Mouse (Mus musculus): ENCODE results near the gene Afap1. TPM values are rescaled to one million over a fixed set of nuclear protein-coding genes. Genes with fewer than 3 reads are reported as not detected.

Afap1 gene
- total and polyA plus RNA-seq, 2 experiments = 0.55 to 0.73 TPM

- no peaks in the 10 kb centered on the region for H3K27me3 ChIP-seq (ENCODE audit: control insufficient read depth, insufficient read depth, low read length)
- no peak overlapping the region for H3K9ac ChIP-seq (ENCODE audit: low read depth, low read length)
- no peaks in the 10 kb centered on the region for H3K79me2 ChIP-seq (ENCODE audit: control insufficient read depth, insufficient read depth, low read length)
- no peak overlapping the region for H3K4me3 ChIP-seq (ENCODE audit: insufficient read depth, low read depth, low read length)
- H3K36me3 ChIP-seq (ENCODE audit: control insufficient read depth, insufficient read depth, low read length) = no peaks in the 10 kb centered on the region
- WGBS = 79% methylated on average over 8 of the region's 8 CpGs
- no peak for DNase-seq (ENCODE audit: extremely low read depth, low read depth, low spot score)
- H3K27ac ChIP-seq (replicated peaks; ENCODE audit: insufficient read depth, low read depth, low read length) = no peak overlapping the region
- TF ChIP-seq CTCF (IDR thresholded peaks at IDR 0.05; ENCODE audit: low read depth, low read length) (no peak), POLR2A (IDR thresholded peaks at IDR 0.05; ENCODE audit: extremely low read depth, insufficient read depth, low read length) (no peak)
- H3K4me1 ChIP-seq (ENCODE audit: control insufficient read depth, insufficient read depth, low read length) = no peaks in the 10 kb centered on the region; the same call in 1 of the 2 replicates
Measured at GRCm38 (mm10) chr5:35926511-35926910, 33.4 kb downstream of the Afap1 start.

GRCm38 (mm10) chr5:35931296-35931695 is 38.2 kb downstream of the Afap1 start:
- Histone ChIP-seq H3K79me2 (ENCODE audit: control insufficient read depth, insufficient read depth, low read length) (no peaks in the 10 kb centered on the region), H3K9ac (ENCODE audit: low read depth, low read length) (no peak overlapping the region), H3K27ac (replicated peaks; ENCODE audit: insufficient read depth, low read depth, low read length) (no peak overlapping the region), H3K36me3 (ENCODE audit: control insufficient read depth, insufficient read depth, low read length) (no peaks in the 10 kb centered on the region), H3K27me3 (ENCODE audit: control insufficient read depth, insufficient read depth, low read length) (no peaks in the 10 kb centered on the region), H3K4me3 (ENCODE audit: insufficient read depth, low read depth, low read length) (no peak overlapping the region), H3K4me1 (ENCODE audit: control insufficient read depth, insufficient read depth, low read length) (no peaks in the 10 kb centered on the region)
- no peak for DNase-seq (ENCODE audit: extremely low read depth, low read depth, low spot score)
- TF ChIP-seq POLR2A (IDR thresholded peaks at IDR 0.05; ENCODE audit: extremely low read depth, insufficient read depth, low read length) (no peak), CTCF (IDR thresholded peaks at IDR 0.05; ENCODE audit: low read depth, low read length) (no peak)
- 48% methylated on average over 5 of the region's 5 CpGs for WGBS

- Histone ChIP-seq H3K9ac (ENCODE audit: low read depth, low read length) (no peak overlapping the region), H3K79me2 (ENCODE audit: control insufficient read depth, insufficient read depth, low read length) (no peaks in the 10 kb centered on the region), H3K36me3 (ENCODE audit: control insufficient read depth, insufficient read depth, low read length) (no peaks in the 10 kb centered on the region), H3K27ac (replicated peaks; ENCODE audit: insufficient read depth, low read depth, low read length) (no peak overlapping the region), H3K27me3 (ENCODE audit: control insufficient read depth, insufficient read depth, low read length) (no peaks in the 10 kb centered on the region), H3K4me3 (ENCODE audit: insufficient read depth, low read depth, low read length) (no peak overlapping the region), H3K4me1 (ENCODE audit: control insufficient read depth, insufficient read depth, low read length) (no peaks in the 10 kb centered on the region)
- no peak for DNase-seq (ENCODE audit: extremely low read depth, low read depth, low spot score)
- TF ChIP-seq POLR2A (IDR thresholded peaks at IDR 0.05; ENCODE audit: extremely low read depth, insufficient read depth, low read length) (no peak), CTCF (IDR thresholded peaks at IDR 0.05; ENCODE audit: low read depth, low read length) (no peak)
- 82% methylated on average over 10 of the region's 10 CpGs for WGBS
Measured at GRCm38 (mm10) chr5:35933059-35933458, 39.9 kb downstream of the Afap1 start.

GRCm38 (mm10) chr5:35935939-35936338 is 42.8 kb downstream of the Afap1 start:
- TF ChIP-seq POLR2A (IDR thresholded peaks at IDR 0.05; ENCODE audit: extremely low read depth, insufficient read depth, low read length) = no peak
- no peak for TF ChIP-seq CTCF (IDR thresholded peaks at IDR 0.05; ENCODE audit: low read depth, low read length)
- WGBS = 84% methylated on average over 7 of the region's 7 CpGs

DNA sequence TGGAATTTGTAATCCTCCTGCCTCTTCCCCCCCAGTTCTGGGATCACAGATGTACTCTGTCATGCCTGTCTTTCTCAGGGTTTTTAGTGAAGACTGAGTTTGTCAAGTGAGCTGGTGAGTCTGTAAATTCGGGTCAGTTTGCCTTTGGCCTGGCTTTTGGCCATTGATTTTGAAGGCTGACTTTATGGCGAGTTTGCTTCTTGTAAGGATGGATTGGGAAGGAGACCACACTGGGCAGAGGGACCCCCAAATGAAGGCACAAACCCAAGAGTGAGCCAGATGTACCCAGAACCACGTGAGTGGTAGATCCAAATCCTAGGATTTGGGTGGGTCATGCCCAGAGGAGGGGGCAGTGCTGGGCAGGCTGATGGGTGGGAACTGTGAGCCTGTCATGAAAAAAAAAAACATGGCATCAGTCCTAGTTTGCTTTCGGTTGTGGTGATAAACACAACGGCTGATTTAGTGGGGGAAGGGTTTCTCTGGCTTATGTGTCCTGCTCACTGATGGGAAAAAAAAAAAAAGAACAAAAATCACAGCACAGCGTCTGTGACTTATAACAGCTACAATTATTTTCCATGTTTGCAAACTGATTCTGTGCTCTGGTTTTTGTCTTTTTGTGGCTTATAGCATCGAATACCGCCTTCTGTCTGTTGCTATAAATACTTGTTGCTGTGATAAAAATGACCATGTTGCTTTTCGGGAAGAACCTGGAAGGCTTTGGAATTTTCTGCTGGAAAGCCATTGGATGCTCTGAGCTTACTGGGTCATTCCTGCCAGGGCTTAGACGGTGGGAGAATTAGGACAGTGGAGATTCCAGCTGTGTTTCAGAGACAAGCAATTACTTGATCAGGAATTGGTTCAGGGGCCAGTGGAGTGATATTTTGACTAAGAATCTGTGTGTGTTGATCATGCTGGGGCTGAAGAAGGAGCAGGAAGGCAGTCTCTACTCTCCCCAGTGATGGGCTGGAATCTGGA is 45.4 kb downstream of the Afap1 start:
- no peaks in the 10 kb centered on the region for H3K36me3 ChIP-seq (ENCODE audit: control insufficient read depth, insufficient read depth, low read length)
- no peak overlapping the region for H3K4me3 ChIP-seq (ENCODE audit: insufficient read depth, low read depth, low read length)
- no peaks in the 10 kb centered on the region for H3K79me2 ChIP-seq (ENCODE audit: control insufficient read depth, insufficient read depth, low read length)
- no peaks in the 10 kb centered on the region for H3K27me3 ChIP-seq (ENCODE audit: control insufficient read depth, insufficient read depth, low read length)
- no peak overlapping the region for H3K27ac ChIP-seq (replicated peaks; ENCODE audit: insufficient read depth, low read depth, low read length)
- WGBS = 72% methylated on average over 10 of the region's 10 CpGs
- no peaks in the 10 kb centered on the region for H3K4me1 ChIP-seq (ENCODE audit: control insufficient read depth, insufficient read depth, low read length)
- H3K9ac ChIP-seq (ENCODE audit: low read depth, low read length) = no peak overlapping the region
- TF ChIP-seq CTCF (IDR thresholded peaks at IDR 0.05; ENCODE audit: low read depth, low read length) = no peak
- TF ChIP-seq POLR2A (IDR thresholded peaks at IDR 0.05; ENCODE audit: extremely low read depth, insufficient read depth, low read length) = no peak
- DNase-seq (ENCODE audit: extremely low read depth, low read depth, low spot score) = peak; percentile 11

More at GRCm38 (mm10) chr5:35935939-35936338, 42.8 kb downstream of the Afap1 start:
- no peak for DNase-seq (ENCODE audit: extremely low read depth, low read depth, low spot score)
- no peaks in the 10 kb centered on the region for H3K27me3 ChIP-seq (ENCODE audit: control insufficient read depth, insufficient read depth, low read length)
- H3K36me3 ChIP-seq (ENCODE audit: control insufficient read depth, insufficient read depth, low read length) = no peaks in the 10 kb centered on the region
- H3K79me2 ChIP-seq (ENCODE audit: control insufficient read depth, insufficient read depth, low read length) = no peaks in the 10 kb centered on the region
- no peak overlapping the region for H3K9ac ChIP-seq (ENCODE audit: low read depth, low read length)
- H3K4me1 ChIP-seq (ENCODE audit: control insufficient read depth, insufficient read depth, low read length) = no peaks in the 10 kb centered on the region
- H3K4me3 ChIP-seq (ENCODE audit: insufficient read depth, low read depth, low read length) = no peak overlapping the region
- no peak overlapping the region for H3K27ac ChIP-seq (replicated peaks; ENCODE audit: insufficient read depth, low read depth, low read length)

DNA sequence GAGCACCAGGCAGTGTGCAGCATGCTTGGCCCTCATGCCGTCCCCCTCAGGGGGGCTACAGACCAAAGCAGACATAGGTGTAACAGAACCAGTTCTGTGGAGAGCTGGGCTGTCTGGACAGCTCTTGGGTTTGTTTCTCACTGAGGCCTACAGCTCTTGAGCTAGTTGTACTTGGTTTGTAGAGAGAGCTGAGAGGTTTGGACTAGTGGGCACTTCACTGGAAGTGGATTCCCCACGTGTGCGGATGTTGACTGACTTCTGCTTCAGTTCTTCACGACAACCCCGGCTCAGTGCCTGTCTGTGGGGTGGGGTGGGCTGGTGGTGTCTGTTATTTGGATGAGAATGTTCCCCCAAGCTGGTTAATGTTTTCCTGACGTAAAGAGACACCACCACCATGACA is 46.8 kb downstream of the Afap1 start:
- no peaks in the 10 kb centered on the region for H3K36me3 ChIP-seq (ENCODE audit: control insufficient read depth, insufficient read depth, low read length)
- no peak overlapping the region for H3K27ac ChIP-seq (replicated peaks; ENCODE audit: insufficient read depth, low read depth, low read length)
- H3K27me3 ChIP-seq (ENCODE audit: control insufficient read depth, insufficient read depth, low read length) = no peaks in the 10 kb centered on the region
- TF ChIP-seq POLR2A (IDR thresholded peaks at IDR 0.05; ENCODE audit: extremely low read depth, insufficient read depth, low read length) (no peak), CTCF (IDR thresholded peaks at IDR 0.05; ENCODE audit: low read depth, low read length) (no peak)
- DNase-seq (ENCODE audit: extremely low read depth, low read depth, low spot score) = no peak
- no peaks in the 10 kb centered on the region for H3K79me2 ChIP-seq (ENCODE audit: control insufficient read depth, insufficient read depth, low read length)
- H3K4me3 ChIP-seq (ENCODE audit: insufficient read depth, low read depth, low read length) = no peak overlapping the region
- H3K9ac ChIP-seq (ENCODE audit: low read depth, low read length) = no peak overlapping the region
- 79% methylated on average over 6 of the region's 6 CpGs for WGBS
- no peaks in the 10 kb centered on the region for H3K4me1 ChIP-seq (ENCODE audit: control insufficient read depth, insufficient read depth, low read length)
